Mouse (Mus musculus): ENCODE results near the gene Tcaim.
"Not testable (repeated sequence)": the region's sequence is repeated elsewhere in the genome, so short reads cannot be mapped to it uniquely, and the experiment has no call there.

Gene Tcaim

DNA sequence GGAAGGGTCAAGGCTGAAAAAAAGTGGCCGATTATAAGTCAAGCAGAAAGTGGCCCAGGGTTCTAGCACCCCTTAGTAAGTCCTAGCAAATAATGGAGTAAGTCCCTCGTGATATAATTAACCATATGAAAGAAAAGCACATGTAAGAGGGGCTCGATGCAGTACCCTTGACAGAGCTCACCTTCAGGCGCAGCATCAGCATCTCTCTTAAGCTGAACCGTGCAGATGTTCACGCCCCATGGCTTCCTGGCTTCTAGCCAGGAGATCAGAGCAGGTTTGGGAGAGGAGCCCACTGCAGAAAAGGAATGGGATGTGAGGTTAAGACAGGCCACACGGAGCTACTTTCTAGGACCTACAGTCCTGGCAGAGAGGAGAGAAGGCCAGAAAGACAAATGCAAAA, 49.2 kb downstream of the Tcaim start:
- in situ Hi-C loops (cut with MboI) = no loop called here

DNA sequence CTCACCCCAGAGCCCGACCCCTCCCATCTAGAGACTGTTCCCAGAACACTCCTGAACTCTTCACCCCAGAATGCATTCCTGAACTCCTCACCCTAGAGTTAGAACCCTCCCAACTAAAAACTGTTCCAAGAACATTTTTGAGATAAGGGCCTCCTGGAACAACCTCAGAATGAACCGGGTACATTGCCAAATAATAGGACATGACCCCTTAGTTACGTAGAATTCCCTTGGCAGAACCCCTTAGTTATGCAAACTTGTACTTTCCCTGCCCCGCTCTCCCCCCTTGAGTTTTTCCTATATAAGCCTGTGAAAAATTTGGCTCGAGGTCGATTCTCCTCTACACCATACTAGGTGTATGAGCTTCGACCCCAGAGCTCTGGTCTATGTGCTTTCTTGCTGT, 49.8 kb downstream of the Tcaim start:
- in situ Hi-C loops (cut with MboI) = not testable (repeated sequence)

DNA sequence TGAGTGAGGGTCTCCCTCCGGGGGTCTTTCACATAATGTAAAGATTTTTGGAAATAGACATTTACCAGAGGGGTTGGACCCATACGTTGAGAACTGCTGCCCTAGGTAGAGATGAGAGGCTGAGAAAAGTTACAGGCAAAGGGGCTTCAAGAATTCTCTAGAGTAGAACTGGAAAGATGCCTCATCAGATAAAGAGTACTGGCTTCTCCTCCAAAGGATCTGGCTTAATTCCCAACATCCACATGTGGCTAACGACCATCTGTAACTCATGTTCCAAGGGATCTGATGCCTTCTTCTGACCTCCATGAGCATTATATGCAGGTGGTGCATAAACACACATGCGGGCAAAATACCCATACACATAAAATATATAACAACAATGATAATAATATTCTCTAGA, 50.3 kb downstream of the Tcaim start:
- in situ Hi-C loops (cut with MboI) = no loop called here

DNA sequence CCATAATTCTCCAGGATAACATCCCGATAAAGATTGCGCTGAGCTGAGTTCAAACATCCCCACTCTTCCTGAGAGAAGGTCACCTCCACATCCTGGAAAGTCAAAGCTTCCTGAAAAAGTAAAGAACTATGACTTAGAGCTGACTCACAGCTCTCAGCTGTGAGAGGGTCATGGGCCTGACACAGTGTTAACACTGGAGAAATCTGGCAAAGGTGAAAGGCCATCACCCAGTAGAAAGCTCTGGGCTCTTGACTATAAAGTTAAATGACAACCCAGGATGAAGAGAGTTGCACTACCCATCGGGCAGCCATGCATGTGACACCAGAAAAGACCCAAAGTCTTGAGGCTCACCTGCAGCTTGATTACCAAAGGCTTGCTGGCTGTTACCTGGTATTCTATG, 51.4 kb downstream of the Tcaim start:
- in situ Hi-C loops (cut with MboI) = no loop called here

DNA sequence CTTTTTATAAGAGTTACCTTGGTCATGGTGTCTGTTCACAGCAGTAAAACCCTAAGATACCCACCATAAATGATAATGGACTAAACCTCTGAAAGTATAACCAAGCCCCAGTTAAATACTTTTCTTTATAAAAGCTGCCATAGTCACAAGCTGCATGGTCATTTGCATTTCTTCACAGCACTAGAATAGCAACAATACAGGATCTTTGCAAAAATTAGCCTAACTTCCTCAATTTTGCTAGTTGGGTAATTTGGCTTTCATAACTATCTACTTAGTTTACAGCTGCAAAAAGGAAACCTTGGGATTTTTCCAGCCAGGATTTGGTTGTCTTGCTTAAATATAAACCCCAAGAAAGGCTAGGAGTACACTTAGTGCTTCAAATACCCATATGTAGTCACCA, 55.4 kb downstream of the Tcaim start:
- in situ Hi-C loops (cut with MboI) = no loop called here

DNA sequence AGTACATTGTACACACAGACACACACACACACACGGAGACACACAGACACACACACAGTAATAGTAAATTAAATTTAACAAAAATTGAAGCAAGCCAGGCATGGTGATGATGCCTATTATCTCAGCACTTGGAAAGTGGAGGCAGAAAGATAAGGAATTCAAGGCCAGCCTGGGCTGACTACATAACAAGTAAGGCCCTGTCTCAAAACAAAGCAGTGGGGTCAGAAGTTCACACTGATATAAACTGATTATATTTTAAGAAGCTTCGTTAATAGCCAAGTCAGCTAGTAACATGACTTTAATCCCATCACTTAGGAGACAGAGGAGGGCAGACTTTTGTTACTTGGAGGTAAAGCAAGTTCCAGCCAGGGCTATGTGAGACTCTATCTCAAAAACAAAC, 58.4 kb downstream of the Tcaim start:
- in situ Hi-C loops (cut with MboI) = no loop called here

DNA sequence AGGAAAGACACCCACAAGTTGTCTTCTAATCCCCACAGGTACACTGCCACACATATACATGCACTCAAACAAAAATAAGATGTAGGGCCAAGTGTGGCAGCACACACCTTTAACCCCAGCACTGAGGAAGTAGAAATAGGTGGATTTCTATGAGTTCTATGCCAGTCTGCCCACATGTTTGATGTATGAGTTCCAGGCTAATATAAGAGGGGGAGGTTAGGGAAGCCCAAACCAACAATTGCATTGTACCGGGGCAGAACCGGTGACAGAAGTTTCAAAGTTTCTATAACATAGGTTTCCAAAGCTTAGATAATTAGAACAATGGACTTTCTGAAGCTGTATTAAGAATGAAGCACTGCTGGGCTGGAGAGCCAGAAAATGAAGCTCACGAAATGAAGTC, 59.5 kb downstream of the Tcaim start:
- in situ Hi-C loops (cut with MboI) = no loop called here

DNA sequence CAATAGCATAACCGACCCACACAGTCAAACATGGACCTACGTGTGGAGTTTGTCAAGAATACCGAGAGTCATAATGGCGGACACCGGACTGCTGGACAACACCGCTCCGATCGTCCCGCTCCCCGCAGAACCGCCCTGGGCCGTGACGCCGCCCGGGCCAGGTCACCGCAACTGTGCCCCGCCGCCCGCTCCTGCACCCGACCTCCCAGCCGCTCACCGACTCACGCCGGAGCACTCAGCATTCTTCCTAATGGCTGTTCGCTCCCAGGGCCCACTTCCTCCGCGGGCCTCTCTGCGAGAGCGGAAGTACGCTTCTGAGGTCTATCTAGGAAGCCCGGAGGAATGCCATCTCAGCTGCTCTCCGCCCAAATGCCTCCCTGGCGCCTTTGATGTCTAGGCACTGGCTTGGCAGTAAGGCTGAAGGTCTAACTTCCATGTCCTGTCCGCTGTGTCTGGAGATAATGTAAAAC, 60.4 kb downstream of the Tcaim start, which contains the start of gene Zfp445:
TSS of gene Zfp445 (minus strand) at position 310 of the 470 bp plus-strand sequence.
- in situ Hi-C loops (cut with MboI) = no loop called here

DNA sequence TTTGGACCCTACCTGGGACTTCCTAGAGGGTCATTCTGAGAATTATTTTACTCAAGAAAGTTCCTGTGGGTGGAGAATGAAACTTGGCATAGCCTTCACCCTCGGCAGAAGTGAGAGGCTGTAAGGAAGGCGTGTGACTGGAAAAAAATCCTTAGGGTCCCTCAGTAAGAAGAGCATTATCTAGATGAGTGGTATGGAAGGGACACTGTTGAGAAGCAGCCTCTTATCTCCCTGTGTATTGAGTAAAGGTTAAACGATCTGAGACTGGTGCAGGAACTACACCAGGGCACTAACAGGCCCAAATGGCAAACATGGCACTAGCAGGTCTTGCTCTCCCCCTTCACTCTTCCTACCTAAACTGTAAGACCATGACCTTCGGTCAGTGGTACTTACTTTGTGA, 60.9 kb downstream of the Tcaim start:
- in situ Hi-C loops (cut with MboI) = no loop called here

DNA sequence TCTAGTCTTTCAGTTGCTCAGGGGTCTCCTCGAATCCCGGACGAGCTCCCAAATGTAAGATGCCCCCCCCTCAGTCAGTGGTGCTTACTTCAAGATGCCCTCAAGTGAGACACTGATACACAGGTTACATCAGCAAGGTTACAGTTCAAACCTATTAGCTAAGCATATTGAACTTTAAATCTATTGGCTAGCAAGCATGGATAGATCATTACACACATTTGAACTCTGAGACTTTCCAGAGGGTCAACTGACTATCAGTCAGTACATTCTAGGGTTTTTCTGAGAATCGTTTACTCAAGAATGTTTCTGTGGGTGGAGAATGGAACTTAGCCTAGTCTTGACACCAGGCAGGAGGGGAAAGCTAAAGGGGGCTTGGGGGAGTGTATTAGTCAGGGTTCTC, 67.3 kb downstream of the Tcaim start:
- in situ Hi-C loops (cut with MboI) = no loop called here

DNA sequence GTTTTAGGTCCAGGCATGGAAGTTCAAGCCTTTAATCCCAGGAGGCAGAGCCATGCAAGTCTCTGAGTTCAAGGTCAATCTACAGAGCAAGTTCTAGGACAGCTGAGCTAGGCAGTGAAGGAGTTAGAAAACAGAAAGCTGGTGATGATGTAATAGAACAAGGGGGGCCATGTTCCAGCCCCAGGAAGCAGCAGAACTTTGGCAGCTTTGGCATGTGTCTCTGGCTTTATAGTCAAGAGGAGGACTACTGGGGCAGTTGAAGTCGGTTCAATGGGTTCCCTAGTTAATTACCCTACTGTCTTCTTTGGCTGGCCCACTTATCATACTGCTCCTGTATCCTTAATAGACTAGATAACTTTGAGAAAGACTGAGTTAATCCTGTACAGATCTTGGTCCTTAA, 69.3 kb downstream of the Tcaim start:
- in situ Hi-C loops (cut with MboI) = no loop called here

DNA sequence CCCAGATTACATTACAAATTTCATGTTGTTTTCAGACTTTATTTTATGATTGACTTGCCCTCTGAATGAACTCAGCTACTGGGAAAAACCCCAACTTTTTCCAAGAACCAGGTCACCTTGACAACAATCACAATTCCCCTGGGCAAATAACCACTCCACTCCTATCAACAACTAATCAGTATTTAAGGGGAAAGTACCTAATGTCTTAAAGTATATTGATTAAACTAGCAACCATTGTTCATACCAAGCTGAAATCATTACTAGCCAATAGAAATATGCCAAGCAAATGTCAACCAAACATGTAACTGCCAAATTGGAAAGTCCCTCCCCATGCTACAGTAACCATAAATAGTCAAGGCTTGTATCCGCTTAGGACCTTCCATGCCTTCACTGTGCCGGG, 69.8 kb downstream of the Tcaim start:
- in situ Hi-C loops (cut with MboI) = no loop called here

DNA sequence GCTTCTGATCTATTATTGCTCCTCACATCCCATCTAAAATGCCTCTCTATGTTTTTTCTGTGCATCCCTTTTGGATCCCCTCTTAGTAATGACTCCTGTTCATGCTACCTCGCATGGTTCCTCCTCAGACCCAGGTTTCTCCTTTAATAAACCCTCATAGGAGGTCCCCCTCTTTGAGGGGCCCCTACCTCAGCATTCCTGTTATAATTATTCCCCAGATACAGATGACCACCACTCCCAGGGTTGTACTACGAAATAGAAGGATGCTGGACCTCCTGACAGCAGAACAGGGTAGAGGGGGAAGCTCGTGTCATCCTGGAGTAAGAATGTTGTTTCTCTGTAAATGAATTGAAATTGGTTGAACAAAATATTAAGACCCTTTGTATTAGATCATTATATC, 80.0 kb downstream of the Tcaim start, which contains the start of gene Zkscan7:
TSS of gene Zkscan7 (plus strand) at position 301 of the 400 bp plus-strand sequence.
- in situ Hi-C loops (cut with MboI) = no loop called here

All from mature B cell (primary cell).